ENCODE assay signal across 16 mouse cellular contexts in the genomic region with DNA sequence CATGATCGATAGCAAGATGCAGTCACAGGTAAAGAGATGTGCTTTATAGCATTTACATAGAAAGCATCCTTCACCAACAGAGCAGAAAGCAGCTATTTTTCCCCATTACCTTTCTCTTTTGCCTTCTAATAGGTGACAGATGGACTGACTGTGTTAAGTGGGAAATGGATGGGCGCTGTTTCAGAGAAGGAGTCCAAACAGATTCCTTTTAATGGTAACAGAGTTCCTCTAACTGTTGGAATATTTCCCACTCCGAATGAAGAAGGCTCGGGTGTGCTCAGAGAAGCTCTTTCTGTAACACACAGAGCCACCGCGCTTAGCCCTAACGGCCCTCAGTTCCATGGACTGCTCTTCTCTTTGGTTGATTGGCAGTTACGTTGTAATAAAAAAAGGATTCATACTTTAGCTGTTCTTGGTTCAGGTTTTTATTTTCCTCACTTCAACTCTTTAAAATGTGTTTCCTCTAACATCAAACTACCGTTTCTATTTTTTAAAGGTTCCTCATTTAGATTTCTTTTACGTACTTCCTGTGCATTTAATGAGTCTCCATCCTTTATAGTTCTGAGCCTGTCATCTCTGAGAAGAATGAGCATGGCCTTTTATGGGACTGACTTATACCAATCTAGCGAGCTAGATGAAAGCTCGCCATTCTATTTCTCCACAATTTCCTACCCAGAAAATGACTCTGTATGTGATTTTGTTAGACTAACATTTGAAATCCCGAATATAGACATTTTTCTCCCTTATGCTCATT.
DNase-seq lines count a peak whose midpoint lies in the region; ATAC-seq lines count a peak whose summit lies in the region.
"Had no signal": no experiment of that assay in that cellular context is flagged by ENCODE, and none has a peak within 500 bp of the region (broad histone marks: within the 10 kb centered on the region; RNA-seq: fewer than 3 reads in every experiment).

No protein-coding gene starts in this region.

- H3K27ac ChIP-seq in kidney, embryonic 14.5 days (ENCODE audit: low read depth, low read length), result no peak overlapping the region
- peak overlapping the region; percentile 70 for H3K27ac ChIP-seq in macrophage
- no peak overlapping the region for H3K27ac ChIP-seq in midbrain, embryonic 10.5 days (replicated peaks)
- H3K27ac ChIP-seq: hindbrain, postnatal 0 days; limb, embryonic 15.5 days had no signal

- H3K79me2 ChIP-seq in macrophage (ENCODE audit: inconsistent target), result no peaks in the 10 kb centered on the region

- peak overlapping the region; percentile 2; the same call in 1 of the 2 replicates for H3K4me2 ChIP-seq in kidney, embryonic 14.5 days (replicated peaks; ENCODE audit: low read depth, low read length)
- H3K4me2 ChIP-seq: limb, embryonic 15.5 days; lung, embryonic 14.5 days had no signal

- DNase-seq in kidney, postnatal 36 days, result no peak
- DNase-seq in cerebellum, adult 9-10 months, result peak; percentile 65
- no peak for DNase-seq in midbrain, embryonic 10.5 days (ENCODE audit: low spot score)
- DNase-seq in gastrocnemius, postnatal 14 days, result no peak
- no peak for DNase-seq in lung, postnatal 36 days
- DNase-seq: heart, adult 11 months; heart, postnatal 10 days; kidney, postnatal 25 days; lung, embryonic 14.5 days; thymus, adult 2 months had no signal

- no peaks in the 10 kb centered on the region for H3K4me1 ChIP-seq in kidney, embryonic 14.5 days (ENCODE audit: control insufficient read depth, insufficient read depth, low read length)
- no peaks in the 10 kb centered on the region for H3K4me1 ChIP-seq in midbrain, embryonic 10.5 days
- H3K4me1 ChIP-seq: limb, embryonic 15.5 days had no signal

- peak; percentile 49; the same call in 1 of the 2 replicates for ATAC-seq in kidney, embryonic 14.5 days (ENCODE audit: low FRiP score, low TSS enrichment)
- ATAC-seq in CD4-positive, CD25-positive, alpha-beta regulatory T cell, adult 4 months, result peak; percentile 77
- ATAC-seq: hindbrain, postnatal 0 days had no signal

- no peaks in the 10 kb centered on the region for H3K27me3 ChIP-seq in kidney, embryonic 14.5 days (ENCODE audit: control insufficient read depth, insufficient read depth, low read length)
- H3K27me3 ChIP-seq in midbrain, embryonic 10.5 days (ENCODE audit: low read depth, poor library complexity, severe bottlenecking), result no peaks in the 10 kb centered on the region
- H3K27me3 ChIP-seq: limb, embryonic 15.5 days had no signal

- no peak overlapping the region for H3K9ac ChIP-seq in kidney, embryonic 14.5 days (ENCODE audit: low read depth, low read length)
- H3K9ac ChIP-seq: limb, embryonic 15.5 days; lung, embryonic 14.5 days had no signal

- H3K36me3 ChIP-seq in kidney, embryonic 14.5 days (ENCODE audit: control insufficient read depth, insufficient read depth, low read length), result no peaks in the 10 kb centered on the region
- H3K36me3 ChIP-seq in macrophage (ENCODE audit: inconsistent target), result no peaks in the 10 kb centered on the region
- H3K36me3 ChIP-seq in midbrain, embryonic 10.5 days, result peaks cover 8% of the 10 kb centered on the region
- H3K36me3 ChIP-seq: limb, embryonic 15.5 days had no signal

- intact Hi-C loops in gastrocnemius, postnatal 14 days (cut with DNase I; ENCODE audit: low total_unique reads), result no loop called here

- 58% methylated on average over 13 of the region's 13 CpGs for WGBS in kidney, embryonic 14.5 days
- 12% methylated on average over 13 of the region's 13 CpGs for WGBS in macrophage (ENCODE audit: missing documents)
- WGBS in midbrain, embryonic 10.5 days, result 91% methylated on average over 13 of the region's 13 CpGs

- H3K9me3 ChIP-seq in kidney, embryonic 14.5 days (ENCODE audit: control insufficient read depth, low read length), result peaks cover 5% of the 10 kb centered on the region; the same call in 1 of the 2 replicates
- H3K9me3 ChIP-seq in midbrain, embryonic 10.5 days (replicated peaks), result 0 out of 2 replicates have a peak, but pooled peaks cover 3% of the 10 kb centered on the region
- H3K9me3 ChIP-seq: limb, embryonic 15.5 days had no signal

- H3K4me3 ChIP-seq in kidney, embryonic 14.5 days (ENCODE audit: low read length), result no peak overlapping the region
- H3K4me3 ChIP-seq in macrophage (ENCODE audit: inconsistent target), result peak overlapping the region; percentile 22; the same call in 1 of the 2 replicates
- no peak overlapping the region for H3K4me3 ChIP-seq in midbrain, embryonic 10.5 days
- H3K4me3 ChIP-seq: erythroblast, embryonic 14.5 days; limb, embryonic 15.5 days had no signal
